Mouse (Mus musculus) fat pad, adult 2 months (tissue): Measurements from ENCODE around the gene Lrrc43.

Experiments used
- DNase-seq: peaks from one replicate; pipeline ENCODE4 v3.0.0-alpha.2; 2011; ENCODE audit warnings: low read depth, low spot score; ENCODE audit errors: extremely low read depth

The Lrrc43 gene

DNA sequence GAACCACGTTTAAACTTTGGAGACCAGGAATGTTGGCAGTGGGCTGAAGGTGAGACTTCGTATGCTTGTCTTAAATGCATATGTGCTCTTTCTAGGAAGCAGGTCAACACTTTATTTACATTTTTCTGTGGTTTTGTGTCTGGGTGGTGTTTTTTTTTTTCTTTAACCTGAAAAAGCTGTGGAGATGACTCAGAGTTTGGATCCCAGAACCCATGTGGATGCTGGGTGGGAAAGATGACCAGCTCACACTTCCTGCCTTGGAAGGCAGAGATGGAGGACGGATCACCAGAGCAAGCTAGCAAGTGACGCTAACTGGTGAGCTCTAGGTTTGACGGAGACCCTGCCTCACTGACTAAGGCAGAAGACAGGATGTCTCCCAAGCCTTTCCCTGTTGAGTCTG lies 25.8 kb downstream of the Lrrc43 start:
- no peak for DNase-seq

DNA sequence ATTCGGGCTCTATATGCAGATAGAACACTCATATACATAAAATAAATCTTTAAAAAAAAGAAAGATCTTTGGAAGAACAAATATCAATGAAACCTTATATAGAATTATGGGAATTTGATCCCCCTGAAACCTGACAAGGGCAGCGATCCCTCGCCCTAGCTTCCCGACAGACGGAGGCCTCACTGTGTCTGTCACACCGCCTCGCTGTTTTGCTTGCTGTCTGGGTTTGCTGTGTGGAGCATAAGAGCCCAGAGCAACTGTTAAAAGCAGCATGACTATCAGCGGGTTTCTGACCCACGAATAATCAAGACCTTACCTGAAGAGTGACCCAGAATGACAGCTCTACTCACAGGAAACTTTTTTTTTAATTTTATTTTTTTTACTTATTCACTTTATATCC lies 31.6 kb downstream of the Lrrc43 start:
- DNase-seq: no peak

DNA sequence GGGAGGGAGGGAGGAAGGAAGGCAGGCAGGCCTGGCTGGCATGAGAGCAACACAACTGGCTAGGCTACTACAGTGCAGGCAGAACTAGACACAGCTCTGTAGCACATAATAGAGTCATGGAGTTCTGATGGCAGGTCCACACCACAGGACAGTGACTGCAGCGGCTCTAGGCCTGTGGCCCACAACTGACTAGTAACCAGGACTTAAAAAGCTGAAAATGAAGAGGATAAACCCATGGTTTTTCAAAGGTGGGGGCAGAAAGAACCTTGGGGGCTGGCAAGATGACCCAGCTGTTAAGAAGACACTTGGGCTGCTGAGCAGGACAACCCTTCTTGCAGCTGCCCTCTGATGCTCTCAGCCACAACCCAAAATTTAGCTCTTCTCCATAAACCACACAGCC lies 32.5 kb downstream of the Lrrc43 start:
- no peak for DNase-seq

DNA sequence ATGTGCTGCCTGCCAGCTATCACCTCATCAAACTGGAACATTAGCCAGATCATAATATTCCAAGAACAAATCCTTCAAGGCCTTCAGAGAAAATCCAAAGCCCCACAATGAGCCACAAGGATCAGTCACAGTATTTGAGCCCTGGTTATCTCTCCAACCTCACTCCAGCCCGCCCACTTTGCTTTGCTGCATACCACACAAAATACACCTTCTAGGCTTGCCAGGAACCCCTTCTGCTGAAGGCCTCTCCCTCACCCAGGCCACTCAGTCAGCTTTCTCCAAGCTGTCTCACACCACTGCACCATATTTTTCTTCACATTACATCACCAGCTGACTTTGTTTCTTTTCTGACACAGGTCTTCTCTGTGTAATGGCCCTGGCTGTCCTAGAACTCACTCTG lies 33.1 kb downstream of the Lrrc43 start:
- no peak for DNase-seq

DNA sequence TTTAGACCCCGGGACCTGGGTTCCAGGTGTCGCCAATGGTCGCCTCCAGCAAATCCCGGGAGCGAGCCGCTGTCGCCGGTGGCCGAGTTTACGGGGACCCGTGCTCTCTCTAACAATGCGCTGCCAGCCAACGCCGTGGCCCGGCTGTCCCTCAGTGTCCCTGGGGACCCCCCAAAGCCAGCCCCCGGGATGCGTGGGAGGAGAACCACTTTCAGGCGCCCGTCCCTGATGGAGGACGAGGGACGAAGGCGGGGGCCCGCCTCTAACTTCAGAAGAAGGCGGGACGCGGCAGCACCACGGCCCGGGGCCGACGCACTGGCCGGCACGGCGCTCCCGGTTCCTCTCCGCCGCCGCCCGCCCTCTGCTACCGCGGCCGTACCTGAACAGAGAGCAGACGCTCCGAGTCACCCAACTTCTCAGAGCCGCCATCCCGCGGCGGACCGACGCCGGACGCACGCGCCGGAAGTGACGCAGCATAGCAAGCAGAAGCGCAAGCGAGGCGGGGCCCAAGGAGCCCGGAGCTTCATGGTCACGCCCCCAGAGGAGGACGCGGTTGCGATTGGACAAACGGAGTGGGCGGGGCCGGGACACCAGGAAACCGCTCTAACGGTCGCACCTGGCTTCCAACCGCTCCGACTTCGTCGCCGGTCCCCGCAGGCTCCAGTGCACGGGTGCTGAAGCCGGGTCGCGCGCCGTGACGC lies 34.7 kb downstream of the Lrrc43 start, which contains the start of gene Diablo:
Diablo (minus strand) TSS at position 485 of the 701 bp plus-strand sequence.
- DNase-seq: peak; percentile 46

DNA sequence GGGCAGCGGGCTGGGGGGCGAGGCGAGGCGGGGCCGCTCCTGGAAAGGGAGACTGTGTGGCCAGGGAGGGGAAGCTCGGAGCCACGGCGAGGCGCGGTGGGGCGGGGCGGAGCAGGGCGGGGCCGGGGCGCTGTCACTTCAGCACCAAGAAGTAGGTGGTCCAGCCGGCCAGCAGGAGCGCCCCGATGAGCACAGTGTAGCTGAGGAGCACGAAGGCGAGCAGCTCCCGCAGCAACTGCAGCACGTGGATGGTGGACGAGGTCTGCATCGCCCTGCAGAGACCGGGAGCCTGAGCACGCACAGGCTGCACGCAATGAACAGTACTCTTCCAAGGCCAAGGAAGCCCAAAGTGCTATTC lies 35.3 kb downstream of the Lrrc43 start:
- DNase-seq: no peak

DNA sequence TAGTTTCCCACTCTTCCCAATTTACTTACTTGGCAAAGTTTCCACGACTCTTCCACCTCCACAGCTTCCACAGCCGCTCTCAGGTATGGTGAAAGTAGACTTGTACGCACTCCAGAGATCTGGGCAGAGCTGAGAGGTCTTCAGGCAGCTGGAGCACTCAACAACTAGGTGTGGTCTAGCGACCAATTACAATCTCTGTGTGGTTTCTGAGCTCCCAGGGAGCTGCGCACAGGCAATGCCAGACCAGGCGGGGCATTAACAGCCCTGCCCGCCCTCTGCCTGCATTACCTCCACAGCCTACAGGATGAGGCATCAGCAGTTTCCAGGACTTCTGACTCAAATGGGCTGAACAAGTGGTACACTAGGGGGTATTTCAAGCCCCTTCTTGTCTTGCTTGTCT lies 36.2 kb downstream of the Lrrc43 start, which contains the start of gene Gm49027:
Gm49027 (minus strand) TSS at position 208 of the 400 bp plus-strand sequence.
- no peak for DNase-seq

DNA sequence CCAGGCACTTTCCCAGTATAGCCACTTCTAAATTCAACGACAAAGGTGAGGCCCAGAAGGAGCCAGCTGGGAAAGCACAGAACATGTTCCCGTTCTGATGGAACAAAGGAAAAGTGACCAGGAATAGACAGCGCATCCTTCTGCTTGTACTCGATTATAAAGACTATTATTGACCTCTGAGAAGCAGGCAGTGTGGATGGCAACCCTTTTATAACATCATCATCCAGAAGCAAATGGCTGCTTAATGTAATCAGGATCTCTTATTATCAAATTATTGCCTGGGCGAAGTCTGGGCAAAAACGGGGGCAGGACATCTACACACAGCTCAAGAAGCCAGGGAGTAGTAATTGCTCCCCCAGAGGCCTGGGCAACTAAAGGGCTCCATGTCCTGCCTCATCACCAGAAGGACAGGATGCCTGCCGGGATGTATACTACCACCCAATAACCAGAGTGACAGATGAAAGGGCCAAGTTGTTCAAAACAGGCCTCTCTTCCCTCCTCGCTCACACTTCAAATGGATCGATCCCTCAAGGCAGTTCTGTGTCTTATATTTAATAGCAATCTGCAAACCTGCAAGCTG lies 36.9 kb downstream of the Lrrc43 start:
- DNase-seq: no peak

DNA sequence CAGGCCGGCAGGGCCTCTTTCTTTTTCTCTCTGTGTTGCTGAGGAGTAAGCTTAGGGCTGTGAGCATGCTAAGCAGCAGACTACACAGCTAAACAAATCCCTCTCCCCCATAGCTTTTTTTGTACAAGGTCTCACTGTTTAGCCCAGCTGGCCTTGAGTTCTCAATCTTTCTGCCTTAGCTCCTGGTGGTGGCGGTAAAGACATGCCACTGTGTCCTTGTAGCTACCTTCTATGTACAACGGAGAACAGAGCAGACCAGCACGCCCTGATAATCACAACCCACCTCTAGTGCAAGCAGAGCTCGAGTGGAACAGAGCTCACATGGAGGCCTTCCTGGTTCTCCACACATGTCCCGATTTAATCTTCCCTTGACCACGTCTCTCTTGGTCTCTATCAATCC lies 39.5 kb downstream of the Lrrc43 start:
- DNase-seq: no peak

DNA sequence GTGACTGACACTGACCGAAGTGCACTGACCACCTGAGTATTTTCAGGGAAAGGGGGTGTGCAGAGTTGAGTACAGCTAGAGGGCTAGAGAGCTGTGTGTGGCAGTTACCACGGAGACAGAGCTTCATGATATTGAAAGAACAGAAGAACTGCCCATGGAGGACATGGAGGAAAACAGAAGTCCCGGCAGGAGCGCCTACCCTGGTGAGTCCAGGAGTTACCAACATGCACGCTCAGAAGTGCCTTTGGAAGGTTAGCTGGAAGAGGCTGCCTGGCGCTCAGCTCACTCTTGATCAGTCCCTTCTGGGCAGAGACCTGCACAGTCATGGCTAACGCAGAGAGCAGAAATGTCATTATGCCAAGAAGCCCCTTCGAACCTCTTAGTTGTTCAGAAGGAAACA lies 41.0 kb downstream of the Lrrc43 start:
- no peak for DNase-seq

DNA sequence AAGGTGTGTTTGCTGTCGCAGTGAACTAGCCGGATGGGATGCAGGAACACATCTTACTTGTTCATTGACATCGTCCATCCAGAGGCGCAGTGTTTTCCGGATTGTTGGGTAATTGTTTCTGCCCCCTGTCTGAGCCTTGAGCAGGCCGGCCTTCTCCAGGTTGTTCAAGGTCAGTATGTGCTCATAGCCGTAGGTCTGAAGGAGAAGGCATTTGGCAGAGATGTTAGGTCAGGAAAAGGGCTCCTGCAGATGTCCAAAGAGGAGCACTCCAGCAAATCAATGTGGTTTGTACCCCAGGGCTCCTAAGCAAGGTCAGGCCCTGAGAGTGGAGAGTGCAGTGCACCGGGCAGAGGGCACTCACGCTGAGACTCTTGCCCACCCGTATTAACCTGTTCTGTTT lies 44.7 kb downstream of the Lrrc43 start:
- DNase-seq: no peak

DNA sequence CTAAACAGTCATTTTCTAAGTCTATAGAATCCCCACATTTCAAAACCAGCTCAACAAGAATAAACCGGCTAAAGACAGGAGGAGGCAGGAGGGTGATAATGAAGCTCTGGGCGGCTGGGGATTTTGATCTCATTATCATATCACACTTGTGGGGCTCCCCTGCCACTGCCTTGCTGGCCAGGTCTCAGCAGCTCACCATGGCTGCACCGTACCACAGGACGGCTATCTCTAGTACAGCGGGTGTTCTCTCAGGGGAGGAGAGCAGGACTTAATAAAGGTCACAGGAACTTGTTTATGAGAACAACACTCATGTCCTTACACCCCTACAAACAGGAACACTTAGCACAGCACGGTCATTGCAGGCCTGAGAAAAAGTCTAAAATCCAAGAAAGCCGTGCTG lies 66.6 kb downstream of the Lrrc43 start:
- no peak for DNase-seq

DNA sequence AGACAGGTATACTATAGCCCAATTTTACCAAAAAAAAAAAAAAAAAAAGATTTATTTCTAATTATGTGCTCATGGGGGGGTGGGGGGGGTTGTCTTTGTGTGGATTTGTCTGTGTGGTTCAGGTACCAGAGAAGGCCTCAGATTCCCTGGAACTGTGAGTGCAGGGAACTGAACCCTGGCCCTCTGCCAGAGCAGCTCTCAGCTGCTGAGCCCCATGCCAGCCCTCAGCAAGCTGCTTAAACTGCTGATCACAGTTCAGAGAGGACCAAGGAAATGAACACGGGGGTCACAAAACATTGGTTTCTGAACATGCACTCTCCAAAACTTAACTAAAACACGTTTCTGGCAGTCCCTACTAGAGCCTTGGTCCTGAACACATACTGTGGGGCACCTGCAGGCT lies 67.3 kb downstream of the Lrrc43 start:
- DNase-seq: no peak
